Mouse (Mus musculus): ENCODE measurements at regions not wholly inside any gene's neighbourhood (a gene's known extent, or its start where the extent isn't known, plus 50 kb on each side); places are given as distances from the start of the nearest gene placed in this dataset.

- H3K4me1 ChIP-seq (ENCODE audit: control insufficient read depth, insufficient read depth, low read length) = no peaks in the 10 kb centered on the region
- WGBS = 92% methylated on average over 3 of the region's 3 CpGs
- H3K27me3 ChIP-seq (ENCODE audit: control insufficient read depth, insufficient read depth, low read length) = no peaks in the 10 kb centered on the region
- no peak for ATAC-seq (ENCODE audit: low read depth)
- H3K36me3 ChIP-seq (ENCODE audit: control insufficient read depth, insufficient read depth, low read length) = no peaks in the 10 kb centered on the region
- H3K9ac ChIP-seq (replicated peaks; ENCODE audit: low read depth, low read length) = no peak overlapping the region
- no peak overlapping the region for H3K4me3 ChIP-seq (ENCODE audit: low read depth, low read length)
- H3K9me3 ChIP-seq (ENCODE audit: control insufficient read depth, low read length) = no peaks in the 10 kb centered on the region
- H3K27ac ChIP-seq (ENCODE audit: low read depth, low read length) = no peak overlapping the region
- no peak overlapping the region for H3K4me2 ChIP-seq (ENCODE audit: low read depth, low read length)
Measured at GRCm38 (mm10) chr16:85629738-85630137, 76.5 kb upstream of the Cyyr1 start.

GRCm38 (mm10) chr16:85624505-85624904 lies 71.3 kb upstream of the Cyyr1 start:
- H3K4me3 ChIP-seq (ENCODE audit: low read depth, low read length) = no peak overlapping the region
- no peaks in the 10 kb centered on the region for H3K9me3 ChIP-seq (ENCODE audit: control insufficient read depth, low read length)
- no peak overlapping the region for H3K4me2 ChIP-seq (ENCODE audit: low read depth, low read length)
- WGBS = 55% methylated on average over 8 of the region's 8 CpGs
- H3K27ac ChIP-seq (ENCODE audit: low read depth, low read length) = no peak overlapping the region
- no peaks in the 10 kb centered on the region for H3K36me3 ChIP-seq (ENCODE audit: control insufficient read depth, insufficient read depth, low read length)
- no peaks in the 10 kb centered on the region for H3K27me3 ChIP-seq (ENCODE audit: control insufficient read depth, insufficient read depth, low read length)
- H3K9ac ChIP-seq (replicated peaks; ENCODE audit: low read depth, low read length) = no peak overlapping the region
- no peak for ATAC-seq (ENCODE audit: low read depth)
- no peaks in the 10 kb centered on the region for H3K4me1 ChIP-seq (ENCODE audit: control insufficient read depth, insufficient read depth, low read length)

GRCm38 (mm10) chr16:85604089-85604488 lies 50.9 kb upstream of the Cyyr1 start:
- Histone ChIP-seq H3K9ac (replicated peaks; ENCODE audit: low read depth, low read length) (no peak overlapping the region), H3K27ac (ENCODE audit: low read depth, low read length) (no peak overlapping the region), H3K9me3 (ENCODE audit: control insufficient read depth, low read length) (no peaks in the 10 kb centered on the region), H3K4me2 (ENCODE audit: low read depth, low read length) (no peak overlapping the region), H3K4me3 (ENCODE audit: low read depth, low read length) (no peak overlapping the region), H3K36me3 (ENCODE audit: control insufficient read depth, insufficient read depth, low read length) (no peaks in the 10 kb centered on the region), H3K4me1 (ENCODE audit: control insufficient read depth, insufficient read depth, low read length) (no peaks in the 10 kb centered on the region), H3K27me3 (ENCODE audit: control insufficient read depth, insufficient read depth, low read length) (no peaks in the 10 kb centered on the region)
- ATAC-seq (ENCODE audit: low read depth) = no peak
- 85% methylated on average over 2 of the region's 2 CpGs for WGBS
